Mouse (Mus musculus) heart, adult 10 weeks (tissue): ENCODE data around the gene Pfkfb4. TPM values are rescaled to one million over a fixed set of nuclear protein-coding genes. Genes with fewer than 3 reads are reported as not detected.

ENCODE experiments used
- polyA plus RNA-seq: library from polyadenylated mRNA; stranded (reverse); fragments of 350-450 nt; fragmentation: Illumina TruSeq; extraction: RNeasy Lipid Tissue Mini Kit (QIAGEN cat#74804); gene quantifications from one replicate; pipeline ENCODE4 v1.2.3, GENCODE M21; 2014; ENCODE audit warnings: low read depth, low replicate concordance

The Pfkfb4 gene
- 4.6 TPM for polyA plus RNA-seq

DNA sequence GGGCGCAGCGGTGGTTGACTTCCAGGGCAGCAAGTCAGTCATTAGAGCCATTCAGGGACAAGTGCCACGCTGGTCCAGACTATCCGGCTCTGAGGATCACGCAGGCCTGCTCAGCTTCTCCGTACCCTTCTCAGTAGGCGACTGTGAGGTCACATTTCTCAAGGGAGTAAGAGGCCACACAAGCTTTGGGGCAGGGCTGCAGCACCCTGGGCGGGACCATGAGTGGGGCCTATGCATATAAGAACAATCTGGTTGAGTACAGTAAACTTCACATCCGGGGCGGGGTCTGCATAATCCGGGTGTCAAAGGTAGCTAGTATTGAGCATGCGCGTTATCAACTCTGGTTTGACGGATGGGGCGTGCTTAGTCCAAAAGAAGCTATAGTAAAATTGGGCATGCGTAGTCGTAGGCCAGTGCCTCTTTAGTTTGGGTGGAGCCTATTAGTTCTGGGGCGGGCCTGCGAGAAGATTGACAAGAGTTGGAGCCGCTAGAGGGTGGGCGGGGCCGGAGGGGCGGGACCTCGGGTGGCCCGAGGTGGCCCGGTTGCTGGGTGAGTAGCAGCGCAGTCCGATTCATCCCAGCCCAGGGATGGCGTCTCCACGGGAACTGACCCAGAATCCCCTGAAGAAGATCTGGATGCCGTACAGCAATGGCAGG, at the start of gene Pfkfb4:
Gene Pfkfb4, plus strand, starts transcription at position 351 of the 657 bp plus-strand sequence.

DNA sequence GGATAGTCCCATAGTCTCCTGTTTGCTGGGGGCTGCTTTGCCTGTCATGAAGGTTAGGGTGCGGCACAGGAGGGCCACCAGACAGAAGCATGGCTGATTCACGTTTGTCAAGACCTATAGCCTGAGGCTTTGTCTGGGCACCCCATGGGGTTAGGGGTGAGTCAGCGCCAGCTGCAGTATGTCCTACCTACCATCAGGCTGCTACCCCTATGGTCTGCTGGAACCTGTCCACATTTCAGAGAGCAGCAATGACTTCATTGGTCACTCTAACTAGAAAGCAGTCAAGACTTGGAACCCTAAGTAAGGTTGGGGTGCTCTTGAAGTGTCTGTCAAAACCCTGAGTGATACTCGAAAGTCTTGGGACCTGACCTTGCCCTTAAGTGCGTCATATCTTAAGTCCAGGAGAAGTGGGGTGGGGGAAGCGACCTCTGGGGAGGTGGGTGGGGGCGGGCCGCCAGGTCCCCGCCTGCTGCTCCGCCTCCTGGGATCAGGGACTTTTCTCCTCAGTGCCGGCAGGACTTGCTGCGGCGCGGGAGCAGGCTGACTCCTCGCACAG, 38.4 kb upstream of the Pfkfb4 start, which contains the start of gene Col7a1:
Gene Col7a1, plus strand, starts transcription at position 506 of the 556 bp plus-strand sequence.

DNA sequence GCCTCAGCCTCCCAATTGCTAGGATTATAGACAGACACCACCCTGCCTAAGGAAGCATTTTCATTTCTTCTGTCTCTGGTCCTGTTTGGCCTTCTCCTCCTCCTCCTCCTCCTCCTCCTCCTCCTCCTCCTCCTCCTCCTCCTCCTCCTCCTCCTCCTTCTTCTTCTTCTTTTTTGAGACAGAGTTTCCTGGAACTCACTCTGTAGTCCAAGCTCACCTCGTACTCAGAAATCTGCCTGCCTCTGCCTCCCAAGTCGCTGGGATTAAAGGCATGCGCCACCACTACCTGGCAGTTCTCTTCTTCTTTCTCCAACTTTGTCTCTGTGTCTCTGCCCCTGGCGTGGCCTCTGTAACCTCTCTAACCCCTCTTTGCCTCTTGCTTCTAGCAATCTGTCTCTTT, 5.9 kb upstream of the Pfkfb4 start, which contains the start of gene Ucn2:
Gene Ucn2, plus strand, starts transcription at position 301 of the 400 bp plus-strand sequence.

DNA sequence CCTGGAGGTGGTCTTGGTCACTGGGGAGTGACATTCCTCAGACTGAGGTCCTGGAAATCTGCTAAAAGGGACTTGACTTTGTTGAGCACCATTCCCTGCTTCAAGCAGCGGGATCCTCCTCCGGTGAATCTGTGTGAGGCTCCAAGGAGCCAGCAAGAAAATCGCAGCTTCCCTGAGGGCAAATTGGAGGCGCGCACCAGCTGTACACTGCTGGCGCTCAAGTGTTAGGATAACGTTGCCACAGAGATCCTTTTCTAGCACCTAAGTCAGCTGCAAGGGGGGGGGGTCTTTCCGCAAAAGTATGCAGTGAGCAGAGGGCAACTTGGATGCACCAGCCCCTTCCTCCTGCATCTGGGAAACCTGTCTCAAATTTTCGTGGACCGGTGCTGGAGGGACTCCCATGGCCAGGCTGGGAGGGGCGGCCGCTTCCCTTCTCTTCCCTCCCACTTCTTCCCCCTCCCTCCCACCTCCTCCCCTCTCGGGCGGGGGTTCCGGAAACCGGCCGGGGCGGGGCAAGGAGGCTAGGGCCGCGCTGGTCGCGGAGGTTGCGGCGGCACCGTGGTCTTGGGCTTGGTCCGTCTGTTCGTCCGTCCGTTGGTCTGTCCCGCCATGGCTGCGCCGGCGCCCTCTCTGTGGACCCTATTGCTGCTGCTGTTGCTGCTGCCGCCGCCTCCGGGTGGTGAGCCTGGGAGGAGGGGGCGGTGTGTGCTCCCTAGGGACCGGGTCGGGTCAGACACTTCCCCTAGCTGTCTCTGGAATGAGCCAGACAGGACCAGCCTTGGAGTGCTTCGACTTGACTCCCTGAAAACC, 46.7 kb downstream of the Pfkfb4 start, which contains the start of gene Shisa5:
Gene Shisa5, plus strand, starts transcription at position 480 of the 810 bp plus-strand sequence.

DNA sequence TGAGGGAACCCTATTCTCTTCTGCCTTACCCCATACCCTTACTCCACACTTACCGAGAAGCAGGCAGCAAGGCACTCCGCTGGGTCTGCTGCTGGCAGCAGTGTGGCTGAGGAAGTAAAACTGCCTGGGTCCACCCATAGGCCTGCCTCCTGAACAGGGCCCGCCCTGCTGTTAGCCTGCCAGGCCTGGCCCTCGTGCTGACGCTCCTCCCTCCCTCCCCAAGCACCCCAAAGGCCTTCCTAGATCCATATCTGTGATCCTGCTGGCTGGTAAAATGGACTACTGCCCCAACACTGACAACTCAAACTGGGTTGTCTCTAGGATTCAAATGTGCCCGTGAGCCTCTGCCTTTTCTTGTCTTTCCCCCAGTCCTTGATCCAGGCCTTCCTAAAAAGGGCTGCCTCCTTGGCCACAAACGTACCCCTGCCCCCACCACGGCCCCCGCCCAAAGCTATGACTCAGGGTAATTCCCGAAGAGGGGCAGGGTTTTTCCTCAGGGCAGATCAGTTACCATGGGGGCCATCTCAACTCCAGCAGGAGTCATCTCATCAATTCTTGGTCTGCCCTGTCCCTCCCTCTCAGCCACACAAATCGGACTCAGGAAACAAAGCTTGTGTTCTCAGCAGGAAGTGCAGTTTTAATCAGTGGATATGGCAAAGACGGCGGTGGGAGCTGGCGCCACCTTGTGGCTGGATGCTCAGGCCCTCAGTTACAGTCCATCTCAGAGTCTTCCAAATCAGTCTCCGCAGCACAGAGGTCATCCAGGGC, 67.7 kb downstream of the Pfkfb4 start, which contains the start of gene Trex1:
Gene Trex1, minus strand, starts transcription at position 599 of the 768 bp plus-strand sequence.

DNA sequence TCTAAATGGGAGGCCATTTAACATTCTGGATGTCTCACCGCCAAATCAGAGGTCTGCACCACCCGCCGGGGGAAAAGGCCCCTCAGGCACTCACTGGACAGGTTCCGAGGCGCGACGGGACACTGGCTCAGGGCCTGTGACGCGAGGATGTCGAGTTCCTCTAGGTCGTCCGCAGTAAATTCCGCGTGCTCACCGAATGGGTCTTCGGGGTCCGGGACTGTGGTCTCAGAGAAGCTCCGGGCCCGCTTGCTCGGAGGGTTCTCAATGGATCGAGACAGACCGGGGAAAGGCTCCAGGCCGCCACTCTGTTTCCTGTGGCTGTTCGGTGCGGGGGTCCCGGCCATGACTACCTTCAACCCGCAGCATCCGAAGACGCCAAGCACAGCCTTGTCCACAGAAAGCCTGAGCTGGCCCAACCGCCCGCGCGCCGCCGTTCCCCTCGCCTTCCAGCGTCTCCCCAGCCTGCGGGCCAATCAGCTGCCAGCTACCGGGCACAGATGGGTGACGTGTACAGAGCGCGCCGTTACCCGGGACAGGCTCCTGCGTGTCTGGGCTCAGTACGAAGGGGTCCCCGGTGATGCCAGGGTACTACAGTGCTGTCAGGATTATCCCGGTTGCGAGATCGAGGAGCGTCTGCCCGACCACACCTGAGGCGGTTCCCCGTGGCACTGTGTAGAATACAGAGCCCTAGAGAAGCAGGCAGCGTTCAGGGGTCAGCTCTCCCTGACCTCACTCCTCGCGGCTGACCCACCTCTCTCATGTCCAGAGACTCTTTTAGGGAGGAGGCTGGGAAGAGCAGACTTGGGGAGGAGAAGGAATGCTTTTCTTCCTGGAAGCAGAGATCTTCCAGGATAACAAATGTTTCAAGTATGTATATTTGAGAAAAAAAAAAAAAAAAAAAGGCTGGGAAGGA, 82.3 kb downstream of the Pfkfb4 start, which contains the start of gene Atrip:
Gene Atrip, minus strand, starts transcription at position 464 of the 913 bp plus-strand sequence.

Other genes with a start within 250 kb of the Pfkfb4 start
- gene Ip6k2, start 208.0 kb upstream of the Pfkfb4 start, polyA plus RNA-seq: 22.0 TPM
- gene Nckipsd, start 183.4 kb upstream of the Pfkfb4 start, polyA plus RNA-seq: 11.4 TPM
- not detected for gene Celsr3, start 165.5 kb upstream of the Pfkfb4 start, polyA plus RNA-seq
- gene Slc26a6, start 138.5 kb upstream of the Pfkfb4 start, polyA plus RNA-seq: 27.2 TPM
- gene Tmem89, start 77.2 kb upstream of the Pfkfb4 start, polyA plus RNA-seq: not detected
- gene Uqcrc1, start 55.1 kb upstream of the Pfkfb4 start, polyA plus RNA-seq: 1,473 TPM
- 0.60 TPM for gene Col7a1, start 38.2 kb upstream of the Pfkfb4 start, polyA plus RNA-seq
- gene Ucn2, start 5.8 kb upstream of the Pfkfb4 start, polyA plus RNA-seq: 0.42 TPM
- gene Shisa5, start 46.8 kb downstream of the Pfkfb4 start, polyA plus RNA-seq: 40.8 TPM
- gene Trex1, start 68.0 kb downstream of the Pfkfb4 start, polyA plus RNA-seq: 22.4 TPM
- 7.5 TPM for gene Atrip, start 82.3 kb downstream of the Pfkfb4 start, polyA plus RNA-seq
- gene Ccdc51, start 90.7 kb downstream of the Pfkfb4 start, polyA plus RNA-seq: 13.3 TPM
- 188 TPM for gene Tma7, start 90.8 kb downstream of the Pfkfb4 start, polyA plus RNA-seq
- 25.6 TPM for gene Plxnb1, start 103.6 kb downstream of the Pfkfb4 start, polyA plus RNA-seq
- not detected for gene Fbxw21, start 170.3 kb downstream of the Pfkfb4 start, polyA plus RNA-seq
- gene Fbxw13, start 204.2 kb downstream of the Pfkfb4 start, polyA plus RNA-seq: not detected
- not detected for gene Fbxw20, start 243.0 kb downstream of the Pfkfb4 start, polyA plus RNA-seq